Comparison of ENCODE assay signal across 11 mouse cellular contexts in genomic region chr11:19828959-19829401, GRCm38 (mm10).
DNase-seq lines count a peak whose midpoint lies in the region; ATAC-seq and TF ChIP-seq lines count a peak whose summit lies in the region.
"Had no signal": no experiment of that assay in that cellular context is flagged by ENCODE, and none has a peak within 500 bp of the region (broad histone marks: within the 10 kb centered on the region; RNA-seq: fewer than 3 reads in every experiment).

No protein-coding gene starts in this region.

- no peak overlapping the region for H3K9ac ChIP-seq in lung, embryonic 14.5 days
- H3K9ac ChIP-seq: forebrain, embryonic 15.5 days had no signal

- 52% methylated on average over 8 of the region's 8 CpGs for WGBS in lung, embryonic 14.5 days
- 62% methylated on average over 8 of the region's 8 CpGs for WGBS in olfactory bulb, adult 2 months
- WGBS in limb, embryonic 10.5 days = 68% methylated on average over 8 of the region's 8 CpGs

- peak; percentile 14 for DNase-seq in adrenal gland, adult 2 months
- DNase-seq in adrenal gland, adult 8-10 months = no peak
- peak; percentile 61 for DNase-seq in lung, embryonic 14.5 days
- no peak for DNase-seq in lung, postnatal 25 days (ENCODE audit: low spot score)
- peak; percentile 48 for DNase-seq in kidney, postnatal 10 days
- DNase-seq in left cerebral cortex, postnatal 4 days = no peak
- no peak for DNase-seq in limb, embryonic 10.5 days (ENCODE audit: low spot score)
- DNase-seq: gastrocnemius, adult 2 months had no signal

- no peaks in the 10 kb centered on the region for H3K27me3 ChIP-seq in lung, embryonic 14.5 days (ENCODE audit: insufficient read depth, low read length)
- H3K27me3 ChIP-seq in limb, embryonic 10.5 days (ENCODE audit: low read depth, poor library complexity, severe bottlenecking) = peaks cover 9% of the 10 kb centered on the region; the same call in 1 of the 2 replicates
- H3K27me3 ChIP-seq: forebrain, embryonic 15.5 days had no signal

- H3K9me3 ChIP-seq in lung, embryonic 14.5 days (ENCODE audit: low read depth, low read length) = no peaks in the 10 kb centered on the region
- H3K9me3 ChIP-seq in limb, embryonic 10.5 days (replicated peaks) = no peaks in the 10 kb centered on the region
- H3K9me3 ChIP-seq: forebrain, embryonic 15.5 days had no signal

- intact Hi-C loops in left cerebral cortex, postnatal 4 days (cut with DNase I) = loop anchor here (10.0 kb wide), 2 partner anchors 416 to 576 kb away; partner anchors contain the start of gene Cep68

- peaks cover 6% of the 10 kb centered on the region; the same call in 1 of the 2 replicates for H3K4me1 ChIP-seq in lung, embryonic 14.5 days (ENCODE audit: insufficient read depth)
- H3K4me1 ChIP-seq in olfactory bulb, adult 2 months (ENCODE audit: control insufficient read depth, insufficient read depth, low read length) = peaks cover 26% of the 10 kb centered on the region
- H3K4me1 ChIP-seq in limb, embryonic 10.5 days = peaks cover 33% of the 10 kb centered on the region
- H3K4me1 ChIP-seq: forebrain, embryonic 15.5 days had no signal

- TF ChIP-seq CTCF in lung, embryonic 14.5 days (IDR thresholded peaks at IDR 0.05; ENCODE audit: low read depth) = no peak
- TF ChIP-seq CTCF in olfactory bulb, adult 2 months (IDR thresholded peaks at IDR 0.05; ENCODE audit: insufficient read depth, low read depth, low read length) = no peak

- H3K36me3 ChIP-seq in lung, embryonic 14.5 days (ENCODE audit: insufficient read depth) = no peaks in the 10 kb centered on the region
- H3K36me3 ChIP-seq in limb, embryonic 10.5 days = no peaks in the 10 kb centered on the region
- H3K36me3 ChIP-seq: forebrain, embryonic 15.5 days had no signal

- peak; percentile 36; the same call in 1 of the 2 replicates for ATAC-seq in lung, embryonic 14.5 days (ENCODE audit: insufficient read depth)
- ATAC-seq: forebrain, embryonic 15.5 days had no signal

- H3K4me3 ChIP-seq in lung, embryonic 14.5 days (ENCODE audit: low read depth, low read length) = no peak overlapping the region
- no peak overlapping the region for H3K4me3 ChIP-seq in olfactory bulb, adult 2 months (ENCODE audit: insufficient read depth, low read depth, low read length)
- H3K4me3 ChIP-seq in limb, embryonic 10.5 days = no peak overlapping the region
- H3K4me3 ChIP-seq: forebrain, embryonic 15.5 days; gastrocnemius, adult 2 months; layer of hippocampus, adult 2 months had no signal

- TF ChIP-seq POLR2A in olfactory bulb, adult 2 months (IDR thresholded peaks at IDR 0.05; ENCODE audit: insufficient read depth, low read depth, low read length) = no peak

- peak overlapping the region; percentile 60; the same call in 1 of the 2 replicates for H3K27ac ChIP-seq in lung, embryonic 14.5 days (ENCODE audit: low read depth)
- H3K27ac ChIP-seq in olfactory bulb, adult 2 months (ENCODE audit: insufficient read depth, low read depth, low read length) = peak overlapping the region; percentile 16
- H3K27ac ChIP-seq in limb, embryonic 10.5 days = no peak overlapping the region
- H3K27ac ChIP-seq: forebrain, embryonic 15.5 days; gastrocnemius, adult 2 months; layer of hippocampus, adult 2 months had no signal

- H3K4me2 ChIP-seq in lung, embryonic 14.5 days = no peak overlapping the region
- H3K4me2 ChIP-seq: forebrain, embryonic 15.5 days had no signal

Comparison
In these comparisons a context has a peak if more than half of its experiments do, and no peak if none do; other contexts are left out.
1. DNase-seq: peak in adrenal gland, adult 2 months (single experiment), lung, embryonic 14.5 days (single experiment) and kidney, postnatal 10 days (single experiment); none in adrenal gland, adult 8-10 months (single experiment), lung, postnatal 25 days (single experiment), left cerebral cortex, postnatal 4 days (single experiment) and limb, embryonic 10.5 days (single experiment).